Mouse (Mus musculus): Measurements from ENCODE around the gene Gm49345. TPM values are rescaled to one million over a fixed set of nuclear protein-coding genes. Genes with fewer than 3 reads are reported as not detected.

Gene Gm49345
- polyA plus RNA-seq, 1 experiment from 2014 or later, result not detected

- H3K4me1 ChIP-seq (ENCODE audit: control insufficient read depth, insufficient read depth, low read length), result no peaks in the 10 kb centered on the region
- no peaks in the 10 kb centered on the region for H3K9me3 ChIP-seq (replicated peaks; ENCODE audit: control insufficient read depth, low read length)
- WGBS, result 2% methylated on average over 20 of the region's 20 CpGs
- peak within 1 kb of the TSS; percentile 68 for H3K9ac ChIP-seq (replicated peaks; ENCODE audit: low read length)
- DNase-seq (ENCODE audit: low spot score) (peak; percentile 91), ATAC-seq (replicated peaks; ENCODE audit: insufficient number of reproducible peaks, low FRiP score, low TSS enrichment, low read depth) (peak; percentile 95)
- H3K27ac ChIP-seq (replicated peaks; ENCODE audit: low read depth, low read length), result no peak within 1 kb of the TSS
- H3K4me2 ChIP-seq (ENCODE audit: low read depth, low read length), result peak within 1 kb of the TSS; percentile 37
- peak within 1 kb of the TSS; percentile 53 for H3K4me3 ChIP-seq (ENCODE audit: low read depth, low read length)
- no peaks in the 10 kb centered on the region for H3K27me3 ChIP-seq (ENCODE audit: control insufficient read depth, insufficient read depth, low read length)
- no peaks in the 10 kb centered on the region for H3K36me3 ChIP-seq (replicated peaks; ENCODE audit: control insufficient read depth, insufficient read depth, low read depth, low read length)
These were observed 28.3 kb downstream of the Gm49345 start, which contains the start of gene Zfp729b for GRCm38 (mm10) chr13:67609066-67609876. TSS of gene Zfp729b (minus strand) at chr13:67609707.

DNA sequence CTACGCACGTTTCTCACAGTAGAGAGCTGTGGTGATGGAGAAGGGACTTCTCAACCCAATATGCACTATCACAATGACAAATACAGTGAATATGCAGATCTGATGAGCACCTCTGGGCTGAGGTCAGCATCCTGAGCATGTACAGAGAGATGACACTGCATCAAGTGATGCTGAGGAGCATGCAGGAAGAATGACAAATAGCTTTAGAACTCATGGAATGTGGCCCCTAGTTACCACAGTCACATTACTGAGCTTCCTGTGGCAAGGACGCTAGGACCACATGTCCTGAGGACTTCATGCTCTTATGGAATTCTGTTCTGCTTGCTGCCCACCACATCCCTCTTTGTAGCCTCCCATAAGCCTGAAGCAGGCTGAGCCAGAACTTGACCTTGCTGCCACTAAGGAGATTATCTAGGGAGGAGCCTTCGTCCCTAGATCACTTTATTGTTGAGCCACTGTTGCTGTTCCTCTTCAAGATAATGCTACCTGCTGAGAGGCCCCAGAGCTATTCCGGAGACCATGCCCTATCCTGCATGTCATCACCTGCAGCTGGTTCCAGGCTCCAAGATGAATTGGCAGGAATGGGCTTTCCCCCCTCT lies 64.9 kb downstream of the Gm49345 start:
- DNase-seq (ENCODE audit: low spot score), result no peak
- Histone ChIP-seq H3K9me3 (replicated peaks; ENCODE audit: control insufficient read depth, low read length) (no peaks in the 10 kb centered on the region), H3K27me3 (ENCODE audit: control insufficient read depth, insufficient read depth, low read length) (no peaks in the 10 kb centered on the region), H3K4me3 (ENCODE audit: low read depth, low read length) (no peak overlapping the region), H3K4me2 (ENCODE audit: low read depth, low read length) (no peak overlapping the region), H3K27ac (replicated peaks; ENCODE audit: low read depth, low read length) (no peak overlapping the region), H3K9ac (replicated peaks; ENCODE audit: low read length) (no peak overlapping the region), H3K4me1 (ENCODE audit: control insufficient read depth, insufficient read depth, low read length) (no peaks in the 10 kb centered on the region), H3K36me3 (replicated peaks; ENCODE audit: control insufficient read depth, insufficient read depth, low read depth, low read length) (no peaks in the 10 kb centered on the region)
- ATAC-seq (replicated peaks; ENCODE audit: insufficient number of reproducible peaks, low FRiP score, low TSS enrichment, low read depth), result no peak
- WGBS, result 74% methylated on average over 5 of the region's 5 CpGs

DNA sequence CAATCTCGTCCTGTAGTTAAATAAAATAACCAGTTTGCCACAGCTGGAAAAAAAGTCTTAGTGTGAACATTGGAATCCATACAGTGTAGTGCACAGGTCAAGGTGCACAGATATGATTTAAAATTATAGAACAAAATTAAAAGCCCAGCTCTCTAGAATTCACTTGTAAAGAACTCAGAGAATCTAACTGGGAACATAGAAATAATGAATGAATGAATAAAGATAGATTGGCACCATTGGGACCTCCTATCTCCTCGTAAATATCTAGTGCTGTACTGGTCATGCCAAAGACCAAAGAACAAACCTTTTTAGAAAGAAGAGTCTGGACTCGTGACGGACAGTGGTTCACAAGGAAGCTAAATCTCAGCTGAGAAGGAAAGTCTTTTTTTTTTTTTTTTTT lies 83.8 kb downstream of the Gm49345 start, which contains the start of gene Zfp748:
Gene Zfp748, minus strand, starts transcription at position 101 of the 400 bp plus-strand sequence.
- no peaks in the 10 kb centered on the region for H3K9me3 ChIP-seq (replicated peaks; ENCODE audit: control insufficient read depth, low read length)
- peak within 1 kb of the TSS; percentile 70 for H3K27ac ChIP-seq (replicated peaks; ENCODE audit: low read depth, low read length)
- H3K4me1 ChIP-seq (ENCODE audit: control insufficient read depth, insufficient read depth, low read length), result peaks cover 2% of the 10 kb centered on the region; the same call in 1 of the 2 replicates
- peak within 1 kb of the TSS; percentile 62 for H3K4me2 ChIP-seq (ENCODE audit: low read depth, low read length)
- H3K4me3 ChIP-seq (ENCODE audit: low read depth, low read length), result peak within 1 kb of the TSS; percentile 80
- 82% methylated on average over 4 of the region's 4 CpGs for WGBS
- peak within 1 kb of the TSS; percentile 90 for H3K9ac ChIP-seq (replicated peaks; ENCODE audit: low read length)
- ATAC-seq (replicated peaks; ENCODE audit: insufficient number of reproducible peaks, low FRiP score, low TSS enrichment, low read depth), result no peak
- H3K27me3 ChIP-seq (ENCODE audit: control insufficient read depth, insufficient read depth, low read length), result no peaks in the 10 kb centered on the region
- no peak for DNase-seq (ENCODE audit: low spot score)
- H3K36me3 ChIP-seq (replicated peaks; ENCODE audit: control insufficient read depth, insufficient read depth, low read depth, low read length), result no peaks in the 10 kb centered on the region

DNA sequence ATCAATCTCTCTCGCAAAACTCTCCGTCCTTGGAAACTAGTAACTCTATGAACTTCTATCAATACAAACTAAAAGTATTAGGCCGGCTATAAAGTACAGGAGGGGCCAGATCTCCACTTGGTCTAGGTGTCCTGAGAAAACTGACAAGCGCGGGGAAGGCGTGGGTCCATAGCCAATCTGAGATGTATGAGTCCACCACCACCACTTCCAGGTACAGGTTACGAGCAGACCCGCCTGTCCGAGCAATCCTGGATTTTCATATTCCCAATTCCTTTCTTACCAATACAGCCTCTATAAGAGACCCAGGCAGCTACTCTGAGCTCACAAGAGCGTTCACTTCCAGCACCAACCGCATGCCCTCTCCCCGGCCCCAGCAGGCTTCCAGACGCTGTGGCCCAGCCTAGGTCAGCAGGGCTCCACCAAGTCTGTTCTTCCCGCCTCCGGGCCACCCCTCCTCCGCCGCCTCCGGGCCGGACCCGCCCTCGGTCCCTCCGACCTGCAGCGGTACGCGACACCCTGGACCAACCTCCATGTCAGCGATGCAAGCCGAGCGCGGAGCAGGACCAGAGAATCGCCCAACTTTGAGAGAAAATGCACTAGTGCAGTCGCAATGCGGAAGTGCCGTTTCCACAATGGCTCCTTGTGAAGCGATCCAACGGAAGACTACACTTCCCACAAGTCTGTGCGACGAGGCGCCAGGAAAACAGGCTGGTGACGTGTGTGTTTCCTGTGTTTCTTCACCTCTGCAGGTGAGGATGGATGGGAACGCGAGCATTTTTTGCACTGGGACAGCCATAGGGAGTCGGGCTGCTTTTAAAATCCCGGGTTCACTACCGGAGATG lies 84.8 kb downstream of the Gm49345 start:
- Histone ChIP-seq H3K4me1 (ENCODE audit: control insufficient read depth, insufficient read depth, low read length) (peaks cover 2% of the 10 kb centered on the region; the same call in 1 of the 2 replicates), H3K9ac (replicated peaks; ENCODE audit: low read length) (peak overlapping the region; percentile 90), H3K9me3 (replicated peaks; ENCODE audit: control insufficient read depth, low read length) (no peaks in the 10 kb centered on the region), H3K36me3 (replicated peaks; ENCODE audit: control insufficient read depth, insufficient read depth, low read depth, low read length) (no peaks in the 10 kb centered on the region), H3K27ac (replicated peaks; ENCODE audit: low read depth, low read length) (peak overlapping the region; percentile 70), H3K4me3 (ENCODE audit: low read depth, low read length) (peak overlapping the region; percentile 80), H3K27me3 (ENCODE audit: control insufficient read depth, insufficient read depth, low read length) (no peaks in the 10 kb centered on the region), H3K4me2 (ENCODE audit: low read depth, low read length) (peak overlapping the region; percentile 62)
- 1% methylated on average over 44 of the region's 44 CpGs for WGBS
- ATAC-seq (replicated peaks; ENCODE audit: insufficient number of reproducible peaks, low FRiP score, low TSS enrichment, low read depth) (peak; percentile 97), DNase-seq (ENCODE audit: low spot score) (peak; percentile 94)

GRCm38 (mm10) chr13:67545941-67546340 lies 91.6 kb downstream of the Gm49345 start:
- Histone ChIP-seq H3K9ac (replicated peaks; ENCODE audit: low read length) (no peak overlapping the region), H3K9me3 (replicated peaks; ENCODE audit: control insufficient read depth, low read length) (no peaks in the 10 kb centered on the region), H3K27ac (replicated peaks; ENCODE audit: low read depth, low read length) (no peak overlapping the region), H3K4me3 (ENCODE audit: low read depth, low read length) (no peak overlapping the region), H3K4me1 (ENCODE audit: control insufficient read depth, insufficient read depth, low read length) (no peaks in the 10 kb centered on the region), H3K4me2 (ENCODE audit: low read depth, low read length) (no peak overlapping the region), H3K27me3 (ENCODE audit: control insufficient read depth, insufficient read depth, low read length) (no peaks in the 10 kb centered on the region), H3K36me3 (replicated peaks; ENCODE audit: control insufficient read depth, insufficient read depth, low read depth, low read length) (peaks cover 10% of the 10 kb centered on the region)
- WGBS, result 84% methylated on average over 1 of the region's 1 CpGs
- DNase-seq (ENCODE audit: low spot score) (no peak), ATAC-seq (replicated peaks; ENCODE audit: insufficient number of reproducible peaks, low FRiP score, low TSS enrichment, low read depth) (no peak)

Other genes with a start within 250 kb of the Gm49345 start
- gene Zfp429, start 237.9 kb downstream of the Gm49345 start, polyA plus RNA-seq (2014; fragmentation: Nextera tagmentation; extraction: Ambion mirVana), result 4.2 and 6.1 TPM in 2 replicates
- gene Zfp459, start 216.4 kb downstream of the Gm49345 start, polyA plus RNA-seq (2014; fragmentation: Nextera tagmentation; extraction: Ambion mirVana), result 1.1 and 1.2 TPM in 2 replicates
- gene Zfp874a, start 186.1 kb downstream of the Gm49345 start, polyA plus RNA-seq (2014; fragmentation: Nextera tagmentation; extraction: Ambion mirVana), result 11.3 and 12.2 TPM in 2 replicates
- gene Zfp874b, start 153.5 kb downstream of the Gm49345 start, polyA plus RNA-seq (2014; fragmentation: Nextera tagmentation; extraction: Ambion mirVana), result 2.4 TPM in 2 replicates
- gene Zfp58, start 137.2 kb downstream of the Gm49345 start, polyA plus RNA-seq (2014; fragmentation: Nextera tagmentation; extraction: Ambion mirVana), result 21.8 and 24.9 TPM in 2 replicates
- gene Gm26965, start 111.6 kb downstream of the Gm49345 start, polyA plus RNA-seq (2014; fragmentation: Nextera tagmentation; extraction: Ambion mirVana), result not detected in 2 replicates
- 30.8 and 31.5 TPM in 2 replicates for gene Zfp87, start 111.6 kb downstream of the Gm49345 start, polyA plus RNA-seq (2014; fragmentation: Nextera tagmentation; extraction: Ambion mirVana)
- gene Zfp748, start 83.9 kb downstream of the Gm49345 start, polyA plus RNA-seq (2014; fragmentation: Nextera tagmentation; extraction: Ambion mirVana), result 18.3 and 19.5 TPM in 2 replicates
- gene Zfp729b, start 28.1 kb downstream of the Gm49345 start, polyA plus RNA-seq (2014; fragmentation: Nextera tagmentation; extraction: Ambion mirVana), result 5.3 and 6.1 TPM in 2 replicates
- gene Zfp729a, start within 50 bp of the Gm49345 start, polyA plus RNA-seq (2014; fragmentation: Nextera tagmentation; extraction: Ambion mirVana), result 4.4 and 4.5 TPM in 2 replicates
- gene Zfp738, start 49.3 kb upstream of the Gm49345 start, polyA plus RNA-seq (2014; fragmentation: Nextera tagmentation; extraction: Ambion mirVana), result 11.8 and 12.5 TPM in 2 replicates
- 3.8 and 4.1 TPM in 2 replicates for gene Zfp65, start 91.4 kb upstream of the Gm49345 start, polyA plus RNA-seq (2014; fragmentation: Nextera tagmentation; extraction: Ambion mirVana)
- gene Zfp85, start 117.5 kb upstream of the Gm49345 start, polyA plus RNA-seq (2014; fragmentation: Nextera tagmentation; extraction: Ambion mirVana), result 7.7 and 8.0 TPM in 2 replicates
- 3.8 and 5.5 TPM in 2 replicates for gene Zfp493, start 141.9 kb upstream of the Gm49345 start, polyA plus RNA-seq (2014; fragmentation: Nextera tagmentation; extraction: Ambion mirVana)
- gene Zfp273, start 176.0 kb upstream of the Gm49345 start, polyA plus RNA-seq (2014; fragmentation: Nextera tagmentation; extraction: Ambion mirVana), result 8.3 and 8.7 TPM in 2 replicates
- gene Gm10037, start 193.3 kb upstream of the Gm49345 start, polyA plus RNA-seq (2014; fragmentation: Nextera tagmentation; extraction: Ambion mirVana), result 1.9 and 2.9 TPM in 2 replicates
- gene BC048507, start 225.6 kb upstream of the Gm49345 start, polyA plus RNA-seq (2014; fragmentation: Nextera tagmentation; extraction: Ambion mirVana), result not detected in 2 replicates